Mouse (Mus musculus) stomach, postnatal 0 days (tissue): ENCODE measurements around the gene Hoxb9. TPM values are rescaled to one million over a fixed set of nuclear protein-coding genes. Genes with fewer than 3 reads are reported as not detected.

Experiments used
- ATAC-seq: fragments of 200-750 bp; cut with Nextera tagmentation; 2 replicates; pipeline ENCODE4 v1.8.0; 2017; ENCODE audit not compliant: low FRiP score, low TSS enrichment
- DNase-seq: peaks from one replicate; pipeline ENCODE4 v3.0.0-alpha.2; 2016; ENCODE audit warnings: low spot score
- H3K27ac ChIP-seq: fragments of 300-500 bp; sonication (generic); replicated peaks from 2 replicates; pipeline ENCODE4 v1.5.1; 2014; ENCODE audit warnings: mild to moderate bottlenecking, control low read depth
- H3K27me3 ChIP-seq: fragments of 300-500 bp; sonication (generic); 2 replicates; pipeline ENCODE4 v1.6.1; 2014; ENCODE audit warnings: low read length; ENCODE audit not compliant: control insufficient read depth, insufficient read depth
- H3K36me3 ChIP-seq: fragments of 300-500 bp; sonication (generic); 2 replicates; pipeline ENCODE4 v1.6.1; 2014; ENCODE audit warnings: low read length, mixed read lengths; ENCODE audit not compliant: control insufficient read depth, insufficient read depth
- H3K4me1 ChIP-seq: fragments of 300-500 bp; sonication (generic); replicated peaks from 2 replicates; pipeline ENCODE4 v1.6.1; 2014; ENCODE audit warnings: antibody characterized with exemption; ENCODE audit not compliant: control insufficient read depth, insufficient read depth
- H3K4me2 ChIP-seq: fragments of 300-500 bp; sonication (generic); replicated peaks from 2 replicates; pipeline ENCODE4 v1.6.1; 2014; ENCODE audit warnings: low read depth, mild to moderate bottlenecking, control low read depth, moderate library complexity
- H3K4me3 ChIP-seq: fragments of 300-500 bp; sonication (generic); 2 replicates; pipeline ENCODE4 v1.5.1; 2014; ENCODE audit warnings: low read depth, low read length, control low read depth
- H3K9ac ChIP-seq: fragments of 300-500 bp; sonication (generic); 2 replicates; pipeline ENCODE4 v1.6.1; 2014; ENCODE audit warnings: mild to moderate bottlenecking, low read length, control low read depth, mixed read lengths
- H3K9me3 ChIP-seq: fragments of 300-500 bp; sonication (generic); 2 replicates; pipeline ENCODE4 v1.6.1; 2016; ENCODE audit warnings: low read length; ENCODE audit not compliant: control insufficient read depth
- CTCF ChIP-seq: IDR thresholded peaks from 2 replicates; pipeline ENCODE4 v1.5.1; 2016; ENCODE audit warnings: antibody characterized with exemption, low read depth, mild to moderate bottlenecking, moderate library complexity
- EP300 ChIP-seq: optimal IDR thresholded peaks from 2 replicates; pipeline ENCODE3; 2016; ENCODE audit warnings: antibody characterized with exemption
- WGBS: fragments of 180-500 bp; shearing (Covaris S2); extraction: QIAGEN DNeasy Blood & Tissue Kit; methylation state at CpG from one replicate; pipeline ENCODE4 v1.1.7; 2014; 5-methylcytosine and 5-hydroxymethylcytosine counted together
- polyA plus RNA-seq: library from polyadenylated mRNA; unstranded; fragments of >200 nt; fragmentation: Nextera tagmentation; extraction: Ambion mirVana; gene quantifications from 2 replicates; pipeline ENCODE4 v1.2.1, GENCODE M21; 2015

Hoxb9 gene
- polyA plus RNA-seq, 1 experiment from 2014 or later: 0.06 TPM

- Histone ChIP-seq H3K27ac (peak overlapping the region; percentile 84), H3K4me1 (no peaks in the 10 kb centered on the region), H3K4me3 (peak overlapping the region; percentile 54), H3K4me2 (peak overlapping the region; percentile 50), H3K27me3 (peaks cover 3% of the 10 kb centered on the region; the same call in 1 of the 2 replicates), H3K9ac (peak overlapping the region; percentile 68), H3K9me3 (no peaks in the 10 kb centered on the region), H3K36me3 (no peaks in the 10 kb centered on the region)
- DNase-seq (no peak), ATAC-seq (peak; percentile 27; the same call in 1 of the 2 replicates)
- no peak for TF ChIP-seq EP300
- no peak for TF ChIP-seq CTCF
- WGBS: 1% methylated on average over 66 of the region's 66 CpGs
Measured at GRCm38 (mm10) chr11:96298895-96299667, 27.8 kb downstream of the Hoxb9 start.

- Histone ChIP-seq H3K4me3 (peak overlapping the region; percentile 54), H3K4me2 (peak overlapping the region; percentile 50), H3K9me3 (no peaks in the 10 kb centered on the region), H3K27me3 (peaks cover 3% of the 10 kb centered on the region; the same call in 1 of the 2 replicates), H3K4me1 (no peaks in the 10 kb centered on the region), H3K36me3 (no peaks in the 10 kb centered on the region), H3K27ac (no peak overlapping the region), H3K9ac (peak overlapping the region; percentile 68)
- WGBS: 6% methylated on average over 9 of the region's 9 CpGs
- TF ChIP-seq EP300 (no peak), CTCF (no peak)
- ATAC-seq (no peak), DNase-seq (no peak)
Measured at GRCm38 (mm10) chr11:96299781-96300180, 28.5 kb downstream of the Hoxb9 start.

- no peak for TF ChIP-seq EP300
- TF ChIP-seq CTCF: peak; percentile 13; the same call in 1 of the 2 replicates
- Histone ChIP-seq H3K4me2 (peak overlapping the region; percentile 50), H3K4me3 (peak overlapping the region; percentile 54), H3K9ac (peak overlapping the region; percentile 68; the same call in 1 of the 2 replicates), H3K27ac (peak overlapping the region; percentile 26), H3K9me3 (no peaks in the 10 kb centered on the region), H3K4me1 (no peaks in the 10 kb centered on the region), H3K36me3 (no peaks in the 10 kb centered on the region), H3K27me3 (peaks cover 3% of the 10 kb centered on the region; the same call in 1 of the 2 replicates)
- WGBS: 9% methylated on average over 35 of the region's 35 CpGs
- ATAC-seq (no peak), DNase-seq (no peak)
Measured at GRCm38 (mm10) chr11:96300354-96301063, 29.3 kb downstream of the Hoxb9 start.

- Histone ChIP-seq H3K27ac (peak overlapping the region; percentile 26), H3K9me3 (no peaks in the 10 kb centered on the region), H3K4me2 (peak overlapping the region; percentile 50), H3K36me3 (no peaks in the 10 kb centered on the region), H3K4me1 (no peaks in the 10 kb centered on the region), H3K9ac (peak overlapping the region; percentile 68; the same call in 1 of the 2 replicates), H3K27me3 (peaks cover 3% of the 10 kb centered on the region; the same call in 1 of the 2 replicates), H3K4me3 (peak overlapping the region; percentile 54)
- WGBS: 24% methylated on average over 9 of the region's 10 CpGs
- ATAC-seq: no peak
- DNase-seq: no peak
- TF ChIP-seq EP300 (no peak), CTCF (no peak)
Measured at GRCm38 (mm10) chr11:96301064-96301431, 29.8 kb downstream of the Hoxb9 start.

DNA sequence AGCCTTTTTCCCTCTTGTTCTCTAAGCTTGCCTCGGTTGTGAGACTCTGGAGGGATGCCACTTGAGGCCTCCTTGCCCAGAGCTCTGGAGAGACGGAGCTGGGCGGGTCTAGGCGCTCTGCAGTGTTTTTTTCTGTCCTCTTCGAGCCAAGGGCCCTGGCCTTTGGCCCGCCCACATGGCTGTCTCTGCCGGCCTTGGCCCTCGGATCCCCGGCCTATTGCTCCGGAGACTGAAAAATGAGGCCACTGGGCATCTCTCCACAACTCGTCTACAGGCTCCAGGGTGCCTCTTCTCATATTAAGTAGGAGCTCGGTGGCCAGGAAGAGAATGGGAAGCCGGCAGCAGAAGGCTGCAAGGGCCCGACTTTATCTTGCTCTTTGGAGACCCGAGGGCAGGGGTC, 30.6 kb downstream of the Hoxb9 start:
- H3K9ac ChIP-seq: peak overlapping the region; percentile 41
- no peaks in the 10 kb centered on the region for H3K36me3 ChIP-seq
- no peaks in the 10 kb centered on the region for H3K9me3 ChIP-seq
- peak overlapping the region; percentile 46 for H3K27ac ChIP-seq
- WGBS: 12% methylated on average over 14 of the region's 15 CpGs
- peak overlapping the region; percentile 72 for H3K4me2 ChIP-seq
- DNase-seq (no peak), ATAC-seq (no peak)
- no peak for TF ChIP-seq EP300
- TF ChIP-seq CTCF: no peak
- peaks cover 3% of the 10 kb centered on the region; the same call in 1 of the 2 replicates for H3K27me3 ChIP-seq
- H3K4me3 ChIP-seq: peak overlapping the region; percentile 17
- no peaks in the 10 kb centered on the region for H3K4me1 ChIP-seq
